ENCODE assay signal across 8 mouse cellular contexts in genomic region chr17:48100441-48101417, GRCm38 (mm10). TPM values are rescaled to one million over a fixed set of nuclear protein-coding genes. Genes with fewer than 3 reads are reported as not detected.
DNase-seq lines count a peak whose midpoint lies in the region; ATAC-seq and TF ChIP-seq lines count a peak whose summit lies in the region.

No protein-coding gene starts in this region.

- WGBS in hindbrain, postnatal 0 days, result 14% methylated on average over 20 of the region's 21 CpGs

- peak overlapping the region; percentile 47 for H3K4me2 ChIP-seq in hindbrain, postnatal 0 days (ENCODE audit: low read depth, low read length)

- no peaks in the 10 kb centered on the region for H3K9me3 ChIP-seq in hindbrain, postnatal 0 days (ENCODE audit: low read length)

- H3K27ac ChIP-seq in cortical plate, adult 2 months (ENCODE audit: insufficient read depth, low read length), result no peak overlapping the region
- no peak overlapping the region for H3K27ac ChIP-seq in hindbrain, postnatal 0 days
- H3K27ac ChIP-seq in left cerebral cortex, adult 2 months, result no peak overlapping the region

- H3K27me3 ChIP-seq in hindbrain, postnatal 0 days (ENCODE audit: insufficient read depth, low read length), result peaks cover 37% of the 10 kb centered on the region

- intact Hi-C loops in left cerebral cortex, adult 2 months (cut with DNase I), result loop anchor here (1.0 to 5.0 kb wide), 4 partner anchors 227 to 363 kb away; partner anchors contain the start of gene Tfeb

- peak; percentile 68 to 71 for DNase-seq in gastrocnemius, adult 8-10 months (ENCODE audit: low spot score in 2 of 2)
- DNase-seq in hindbrain, postnatal 0 days (ENCODE audit: low spot score), result peak; percentile 93
- DNase-seq in left cerebral cortex, adult 2 months (ENCODE audit: extremely low spot score in 1 of 2, low spot score in 2 of 2), result peak; percentile 88 to 89
- peak; percentile 88 for DNase-seq in right cerebral cortex, adult 18-20 months
- peak; percentile 63 for DNase-seq in urinary bladder, adult 2 months (ENCODE audit: low spot score)

- no peaks in the 10 kb centered on the region for H3K36me3 ChIP-seq in hindbrain, postnatal 0 days (ENCODE audit: insufficient read depth, low read length)

- no peak overlapping the region for H3K9ac ChIP-seq in hindbrain, postnatal 0 days (replicated peaks; ENCODE audit: low read length)

- TF ChIP-seq CTCF in cortical plate, adult 2 months (IDR thresholded peaks at IDR 0.05; ENCODE audit: extremely low read depth, insufficient read depth, low read length), result peak; percentile 97
- TF ChIP-seq CTCF in hindbrain, postnatal 0 days (IDR thresholded peaks at IDR 0.05; ENCODE audit: low read depth), result peak; percentile 89
- peak; percentile 67 for TF ChIP-seq CTCF in left cerebral cortex, adult 2 months (IDR thresholded peaks at IDR 0.05)

- H3K4me1 ChIP-seq in cortical plate, adult 2 months (ENCODE audit: control insufficient read depth, insufficient read depth, low read length), result no peaks in the 10 kb centered on the region
- peaks cover 9% of the 10 kb centered on the region; the same call in 1 of the 2 replicates for H3K4me1 ChIP-seq in hindbrain, postnatal 0 days (ENCODE audit: insufficient read depth, low read length)

- no peak for TF ChIP-seq POLR2A in cortical plate, adult 2 months (IDR thresholded peaks at IDR 0.05; ENCODE audit: extremely low read depth, insufficient read depth, low read length)

- peak; percentile 90 for ATAC-seq in activated CD4-positive, CD25-positive, alpha-beta regulatory T cell, adult 4 months
- peak; percentile 82 for ATAC-seq in hindbrain, postnatal 0 days
- peak; percentile 95 for ATAC-seq in megakaryocyte, adult 5-6 weeks (ENCODE audit: poor library complexity, severe bottlenecking)

- no peak overlapping the region for H3K4me3 ChIP-seq in cortical plate, adult 2 months (ENCODE audit: insufficient read depth, low read length)
- H3K4me3 ChIP-seq in hindbrain, postnatal 0 days (ENCODE audit: low read length), result peak overlapping the region; percentile 23
- no peak overlapping the region for H3K4me3 ChIP-seq in left cerebral cortex, adult 2 months

RNA-seq across cellular contexts. Expression of gene 1700067P10Rik, which starts 11.6 kb away (rescaled TPM):
- not detected for polyA plus RNA-seq in activated CD4-positive, CD25-positive, alpha-beta regulatory T cell, adult 4 months (2017; shearing (Covaris generic))
- 0.19 and 0.28 TPM in 2 replicates for polyA plus RNA-seq in cortical plate, adult 2 months (2012; rRNA removed)
- not detected for total RNA-seq in gastrocnemius, adult 8-10 months (2022)
- total RNA-seq in hindbrain, postnatal 0 days (2014; rRNA removed), result not detected in 2 replicates
- polyA plus RNA-seq in hindbrain, postnatal 0 days (2015; fragmentation: Nextera tagmentation; extraction: Ambion mirVana), result 0.16 TPM in 1 of 2 replicates, not detected in the other
- total RNA-seq in left cerebral cortex, adult 2 months (2021), result not detected
- not detected in 2 replicates for total RNA-seq in megakaryocyte, adult 5-6 weeks (2015)
- not detected in 2 replicates for total RNA-seq in megakaryocyte, adult 5-6 weeks (2017)
- 0.09 and 0.12 TPM in 2 replicates for polyA plus RNA-seq in urinary bladder, adult 2 months (2012; rRNA removed)

RNA-seq across cellular contexts. Expression of gene 9830107B12Rik, which starts 45.3 kb away (rescaled TPM):
- not detected for polyA plus RNA-seq in activated CD4-positive, CD25-positive, alpha-beta regulatory T cell, adult 4 months (2017; shearing (Covaris generic))
- not detected in 2 replicates for polyA plus RNA-seq in cortical plate, adult 2 months (2012; rRNA removed)
- not detected for total RNA-seq in gastrocnemius, adult 8-10 months (2022)
- not detected in 2 replicates for total RNA-seq in hindbrain, postnatal 0 days (2014; rRNA removed)
- not detected in 2 replicates for polyA plus RNA-seq in hindbrain, postnatal 0 days (2015; fragmentation: Nextera tagmentation; extraction: Ambion mirVana)
- not detected for total RNA-seq in left cerebral cortex, adult 2 months (2021)
- 9.9 and 12.1 TPM in 2 replicates for total RNA-seq in megakaryocyte, adult 5-6 weeks (2015)
- total RNA-seq in megakaryocyte, adult 5-6 weeks (2017), result 19.1 and 19.9 TPM in 2 replicates
- 0.04 and 0.06 TPM in 2 replicates for polyA plus RNA-seq in urinary bladder, adult 2 months (2012; rRNA removed)

Comparison
In these comparisons a context has a peak if more than half of its experiments do, and no peak if none do; other contexts are left out.
1. RNA of gene 9830107B12Rik, which starts 45.3 kb away (total RNA-seq): 9.9 to 19.9 TPM in megakaryocyte, adult 5-6 weeks; not detected in left cerebral cortex, adult 2 months, not detected in gastrocnemius, adult 8-10 months and not detected in hindbrain, postnatal 0 days; every median in the first group is over 10 times any median in the second.
2. Peak in every context shown above with its lines, with median percentiles within 50 percentile points of each other: ATAC-seq, CTCF ChIP-seq and DNase-seq.